Mouse (Mus musculus) myocyte (in vitro differentiated cells): Measurements from ENCODE around the gene Agbl1.

Experiments used
- CEBPB ChIP-seq: IDR thresholded peaks from 2 replicates; pipeline ENCODE4 v1.6.1; 2011; ENCODE audit warnings: mild to moderate bottlenecking, moderate library complexity; ENCODE audit not compliant: poor library complexity, insufficient read depth, severe bottlenecking
- MYOD1 ChIP-seq, 3 experiments: IDR thresholded peaks; one replicate each; pipeline ENCODE4 v1.6.1; 2011; ENCODE audit warnings: control low read depth in 2 of 3, low read depth in 2 of 3, mild to moderate bottlenecking in 2 of 3, moderate library complexity in 1 of 3; ENCODE audit not compliant: insufficient read length in 2 of 3, control insufficient read depth in 1 of 3
- MYOG ChIP-seq, 3 experiments: IDR thresholded peaks; one replicate each; pipeline ENCODE4 v1.6.1; 2011; ENCODE audit warnings: control low read depth in 2 of 3, low read depth in 2 of 3, mild to moderate bottlenecking in 2 of 3; ENCODE audit not compliant: insufficient read length in 2 of 3, control insufficient read depth in 1 of 3, insufficient read depth in 1 of 3
- POLR2A ChIP-seq: IDR thresholded peaks from one replicate; pipeline ENCODE4 v1.6.1; 2011; ENCODE audit warnings: low read depth, mild to moderate bottlenecking, control low read depth, moderate library complexity; ENCODE audit not compliant: insufficient read length
- TCF12 ChIP-seq: IDR thresholded peaks from one replicate; pipeline ENCODE4 v1.6.1; 2011; ENCODE audit warnings: mild to moderate bottlenecking, control low read depth; ENCODE audit not compliant: poor library complexity, insufficient read depth, severe bottlenecking
- USF1 ChIP-seq: IDR thresholded peaks from one replicate; pipeline ENCODE4 v1.6.1; 2011; ENCODE audit warnings: low read depth, mild to moderate bottlenecking, control low read depth, moderate library complexity

- no peak for TF ChIP-seq POLR2A
- no peak for TF ChIP-seq MYOG (IDR thresholded peaks at IDR 0.05; ENCODE audit: control insufficient read depth in 1 of 3, insufficient read depth in 1 of 3, insufficient read length in 2 of 3, low read depth in 2 of 3)
- TF ChIP-seq TCF12: no peak
- TF ChIP-seq MYOD1 (IDR thresholded peaks at IDR 0.05; ENCODE audit: control insufficient read depth in 1 of 3, insufficient read length in 2 of 3, low read depth in 2 of 3): no peak
- no peak for TF ChIP-seq CEBPB
- no peak for TF ChIP-seq USF1
Observed at GRCm38 (mm10) chr7:76379493-76379892, 149.8 kb downstream of the Agbl1 start.
